Mouse (Mus musculus) thymus, postnatal 4 days (tissue): ENCODE data around the gene Igf2bp3.
A peak's percentile ranks its signal among the peaks of the same experiment; 100 is the strongest.

ENCODE experiments used
- DNase-seq: peaks from one replicate; pipeline ENCODE4 v3.0.0; 2021

Gene Igf2bp3

DNA sequence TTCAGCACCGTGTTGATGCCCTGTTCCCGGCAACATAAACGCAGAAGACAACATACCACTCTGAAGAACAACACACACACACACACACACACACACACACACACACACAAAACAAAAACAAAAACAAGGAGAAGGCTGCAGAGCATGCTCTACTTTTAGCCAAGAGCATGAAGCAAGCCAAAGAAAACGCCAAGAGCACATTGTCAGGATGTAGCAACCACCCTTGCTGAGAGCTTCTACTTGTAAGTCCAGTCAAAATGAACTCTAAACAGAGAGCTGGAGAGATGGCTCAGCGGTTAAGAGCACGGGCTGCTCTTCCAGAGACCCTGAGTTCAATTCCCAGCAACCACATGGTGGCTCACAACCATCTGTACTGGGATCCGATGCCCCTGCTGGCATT is 41.5 kb downstream of the Igf2bp3 start:
- no peak for DNase-seq

GRCm38 (mm10) chr6:49171216-49171615 is 43.5 kb downstream of the Igf2bp3 start:
- DNase-seq, result no peak

DNA sequence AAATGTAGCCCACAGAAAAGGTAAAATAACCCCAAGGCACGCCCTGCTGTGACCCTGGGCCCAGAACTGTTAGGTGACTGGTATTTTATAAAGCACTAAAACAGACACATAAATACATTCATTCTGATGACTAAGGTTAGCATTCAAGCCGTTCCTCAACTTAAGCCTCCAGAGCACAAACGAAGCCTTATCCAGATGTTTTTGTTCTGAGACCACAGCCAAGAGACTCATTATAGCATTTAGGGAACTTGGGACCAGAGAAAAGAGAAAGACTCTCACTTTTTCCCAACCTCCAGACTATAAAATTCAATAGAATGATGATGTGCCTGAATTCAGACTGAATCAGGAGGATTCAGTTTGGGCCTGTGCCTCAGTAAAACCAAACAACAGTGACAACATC is 46.1 kb downstream of the Igf2bp3 start:
- no peak for DNase-seq

- DNase-seq, result no peak
Observed at GRCm38 (mm10) chr6:49167406-49167805, 47.4 kb downstream of the Igf2bp3 start.

DNA sequence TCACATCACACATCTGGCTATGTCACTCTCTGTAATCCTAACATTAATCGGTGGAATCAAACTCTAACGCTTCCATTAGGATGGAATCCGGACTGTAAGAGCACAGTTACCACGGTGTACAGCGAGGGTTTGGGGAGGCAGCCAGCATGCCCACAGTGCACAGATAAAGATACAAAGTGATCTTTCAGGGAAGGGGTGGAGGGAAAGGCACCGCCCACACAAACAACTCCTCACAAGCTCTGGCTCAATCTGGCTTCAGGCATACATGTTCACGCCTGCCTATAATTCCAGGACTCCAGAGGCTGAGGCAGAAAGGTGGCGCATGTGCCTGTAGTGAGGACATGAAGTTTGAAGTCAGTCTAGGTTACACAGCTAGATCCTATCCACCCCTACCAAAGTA is 48.4 kb downstream of the Igf2bp3 start:
- no peak for DNase-seq

DNA sequence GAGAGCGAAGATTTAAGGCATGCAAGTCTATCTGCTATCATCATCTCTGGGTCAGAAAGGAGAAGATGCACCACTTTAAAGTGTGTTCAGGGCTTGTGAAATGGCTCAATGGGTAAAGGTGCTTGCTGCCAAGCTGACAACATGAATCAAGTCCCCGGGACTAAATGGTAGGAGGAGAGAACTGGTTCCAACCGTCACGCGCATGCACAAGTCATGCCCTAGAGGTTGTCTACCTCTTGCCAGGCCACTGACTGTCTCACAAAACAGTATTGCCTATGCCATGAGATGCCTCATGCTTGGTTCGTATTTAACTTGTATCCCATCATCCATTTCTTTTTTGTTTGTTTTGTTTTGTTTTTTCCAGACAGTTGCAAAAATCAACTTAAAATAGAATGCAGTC is 48.9 kb downstream of the Igf2bp3 start:
- DNase-seq, result no peak

GRCm38 (mm10) chr6:49165101-49165500 is 49.7 kb downstream of the Igf2bp3 start:
- no peak for DNase-seq

DNA sequence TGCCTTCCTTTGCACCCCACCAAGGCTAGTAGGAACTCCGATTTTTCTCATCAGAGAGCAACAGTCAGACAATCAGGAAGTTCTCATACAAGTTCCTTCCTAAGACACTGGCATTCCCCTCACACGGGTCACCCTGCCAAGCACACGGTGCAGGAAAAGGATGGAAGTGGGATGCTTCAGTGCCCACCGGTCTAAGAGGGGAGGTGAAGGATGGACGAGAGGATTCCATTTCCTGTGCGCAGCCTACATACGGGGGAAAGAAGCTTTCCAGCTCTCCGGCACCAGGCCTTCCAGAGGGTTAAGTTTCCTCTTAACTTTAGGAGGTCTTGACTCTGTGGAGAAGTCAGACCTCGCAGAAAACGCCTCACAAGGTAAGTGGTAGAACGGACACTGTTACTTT is 50.1 kb downstream of the Igf2bp3 start:
- no peak for DNase-seq

- no peak for DNase-seq
Observed at GRCm38 (mm10) chr6:49159971-49160370, 54.8 kb downstream of the Igf2bp3 start.

- DNase-seq, result no peak
Observed at GRCm38 (mm10) chr6:49156826-49157175, 58.0 kb downstream of the Igf2bp3 start.

- no peak for DNase-seq
Observed at GRCm38 (mm10) chr6:49156170-49156825, 58.5 kb downstream of the Igf2bp3 start.

GRCm38 (mm10) chr6:49151465-49151864 is 63.3 kb downstream of the Igf2bp3 start:
- no peak for DNase-seq

GRCm38 (mm10) chr6:49150349-49151229 is 64.2 kb downstream of the Igf2bp3 start:
- no peak for DNase-seq

- DNase-seq, result no peak
Observed at GRCm38 (mm10) chr6:49149202-49149930, 65.4 kb downstream of the Igf2bp3 start.

GRCm38 (mm10) chr6:49148781-49149180 is 66.0 kb downstream of the Igf2bp3 start:
- DNase-seq, result no peak

DNA sequence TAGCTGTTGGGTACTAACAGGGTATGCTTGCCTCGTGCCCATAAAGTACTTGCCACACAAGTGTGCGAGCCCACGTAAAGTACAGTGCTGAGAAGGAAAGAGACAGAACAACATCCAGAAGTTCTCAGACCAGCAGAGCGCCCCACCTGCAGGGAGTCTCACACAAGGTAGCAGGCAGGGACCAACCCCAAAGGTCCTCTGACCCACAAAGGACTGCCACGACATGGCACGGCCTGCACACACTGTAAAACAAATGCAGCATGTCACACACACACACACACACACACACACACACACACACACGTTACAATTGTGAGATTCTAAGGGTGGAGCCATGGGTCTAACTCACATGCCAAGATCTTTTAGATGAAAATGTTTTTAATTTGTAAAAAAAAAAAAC is 66.4 kb downstream of the Igf2bp3 start:
- DNase-seq, result no peak

DNA sequence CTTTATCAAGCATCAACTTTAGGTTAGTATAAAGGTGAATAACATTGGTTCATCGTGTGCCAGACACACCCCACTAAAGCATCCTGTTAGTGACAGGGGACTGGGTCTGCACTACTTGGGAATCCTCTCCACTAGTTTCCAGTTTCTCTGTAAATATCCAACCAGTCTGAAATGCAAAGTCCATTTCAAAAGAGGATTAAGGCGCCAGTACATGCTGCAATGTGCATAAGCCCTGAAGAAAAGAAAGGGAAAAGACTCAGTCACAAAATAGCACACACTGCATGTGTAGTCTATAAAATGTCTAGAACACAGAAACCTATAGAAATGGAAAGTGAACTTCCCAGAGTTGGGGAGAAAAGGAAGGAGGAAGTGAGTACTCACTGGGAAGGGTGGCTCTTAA is 68.3 kb downstream of the Igf2bp3 start:
- no peak for DNase-seq

- DNase-seq, result peak; percentile 29
Observed at GRCm38 (mm10) chr6:49142428-49142827, 72.3 kb downstream of the Igf2bp3 start.

- no peak for DNase-seq
Observed at GRCm38 (mm10) chr6:49141125-49141524, 73.6 kb downstream of the Igf2bp3 start.

- no peak for DNase-seq
Observed at GRCm38 (mm10) chr6:49138159-49139051, 76.4 kb downstream of the Igf2bp3 start.

DNA sequence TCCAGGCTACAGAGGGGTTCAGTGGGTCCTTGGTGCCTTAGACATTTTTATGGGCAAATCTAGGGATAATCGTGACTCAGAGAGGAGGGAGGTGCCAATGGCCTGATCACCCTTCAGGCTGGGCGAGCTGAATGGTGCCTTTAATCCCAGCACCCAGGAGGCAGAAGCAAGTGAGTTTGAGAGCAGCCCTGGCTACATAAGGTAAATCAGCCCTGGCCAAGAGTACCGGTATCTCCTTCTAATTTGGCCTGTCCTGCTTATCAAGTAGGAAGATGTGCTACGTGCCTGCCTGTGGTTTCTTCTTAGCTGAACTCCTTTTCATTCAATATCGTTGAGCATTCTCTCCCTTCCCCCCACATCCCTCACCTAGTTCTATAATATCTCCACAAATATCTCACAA is 78.0 kb downstream of the Igf2bp3 start:
- no peak for DNase-seq

DNA sequence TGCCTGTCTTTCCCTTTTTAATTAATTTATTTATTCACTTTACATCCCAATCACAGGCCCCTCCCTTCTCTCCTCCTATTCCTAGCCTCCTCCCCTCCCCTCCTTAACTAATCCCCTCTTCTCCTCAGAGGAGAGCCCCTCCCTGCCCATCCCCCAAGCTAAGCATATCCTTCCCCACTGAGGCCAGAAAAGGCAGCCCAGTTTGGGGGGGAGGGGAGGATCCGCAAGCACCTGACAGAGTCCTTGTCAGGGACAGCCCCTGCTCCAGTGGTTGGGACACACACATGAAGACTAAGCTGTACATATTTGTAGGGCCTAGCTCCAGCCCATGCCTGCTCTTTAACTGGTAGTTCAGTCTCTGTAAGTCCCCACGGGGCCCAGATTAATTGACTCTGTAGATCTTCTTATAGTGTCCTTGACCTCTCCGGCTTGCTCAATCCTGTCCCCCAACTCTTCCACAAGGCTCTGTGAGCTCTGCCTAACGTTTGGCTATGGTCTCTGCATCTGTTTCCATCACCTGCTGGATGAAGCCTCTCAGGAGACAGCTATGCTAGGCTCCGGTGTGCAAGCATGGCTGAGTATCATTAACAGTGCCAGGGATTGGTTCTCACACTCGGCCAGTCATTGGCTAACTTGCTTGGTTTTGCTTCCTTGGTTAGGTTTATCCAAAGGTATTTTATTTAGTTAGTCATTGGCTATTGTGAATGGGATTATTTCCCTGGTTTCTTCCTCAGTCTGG is 82.2 kb downstream of the Igf2bp3 start:
- no peak for DNase-seq
